Comparison of ENCODE assay signal across 20 mouse cellular contexts in genomic region chr9:99619688-99620087, GRCm38 (mm10). TPM values are rescaled to one million over a fixed set of nuclear protein-coding genes. Genes with fewer than 3 reads are reported as not detected.
DNase-seq lines count a peak whose midpoint lies in the region.
"Had no signal": no experiment of that assay in that cellular context is flagged by ENCODE, and none has a peak within 500 bp of the region (broad histone marks: within the 10 kb centered on the region; RNA-seq: fewer than 3 reads in every experiment).

No protein-coding gene starts in this region.

- peak; percentile 30 for DNase-seq in heart, adult 11 months
- DNase-seq in heart, adult 9 months (ENCODE audit: low spot score in 2 of 2), result no peak
- DNase-seq in right cerebral cortex, adult 2 months (ENCODE audit: low spot score in 2 of 2), result peak; percentile 24 to 40
- DNase-seq in right cerebral cortex, postnatal 25 days, result no peak
- peak; percentile 48 for DNase-seq in NIH3T3 (ENCODE audit: low read depth)
- DNase-seq in gastrocnemius, adult 18-20 months (ENCODE audit: low spot score), result no peak
- no peak for DNase-seq in lung, postnatal 10 days
- DNase-seq: adrenal gland, adult 8-10 months; adrenal gland, postnatal 25 days; cerebellum, adult 18-20 months; cerebellum, adult 9-10 months; cerebellum, postnatal 14 days; gastrocnemius, postnatal 25 days; heart, postnatal 14 days; heart, postnatal 4 days; kidney, adult 18-20 months had no signal

RNA-seq across cellular contexts. Expression of gene A4gnt, which starts 7.4 kb away (rescaled TPM):
- not detected for total RNA-seq in gastrocnemius, adult 18-20 months (2021)
- total RNA-seq: adrenal gland, adult 8-10 months; adrenal gland, postnatal 25 days; ES-E14; gastrocnemius, adult 8-10 months; gastrocnemius, postnatal 25 days; heart, adult 8-10 months; heart, postnatal 14 days; heart, postnatal 4 days; hindbrain, postnatal 0 days had no signal

RNA-seq across cellular contexts. Expression of gene Dzip1l, which starts 9.6 kb away (rescaled TPM):
- total RNA-seq in gastrocnemius, adult 18-20 months (2021), result 1 to 10 TPM in 1 of 2 experiments, under 1 TPM in 1; 0.75 to 1.6 TPM

RNA-seq across cellular contexts. Expression of gene Dbr1, which starts 44.1 kb away (rescaled TPM):
- 1 to 10 TPM; 3.9 to 4.6 TPM for total RNA-seq in gastrocnemius, adult 18-20 months (2021)

RNA-seq across cellular contexts. Expression of gene Armc8, which starts 51.0 kb away (rescaled TPM):
- total RNA-seq in gastrocnemius, adult 18-20 months (2021), result 10 to 100 TPM; 22.6 to 24.1 TPM

Comparison
In these comparisons a context has a peak if more than half of its experiments do, and no peak if none do; other contexts are left out.
1. DNase-seq: peak in heart, adult 11 months (single experiment), right cerebral cortex, adult 2 months (2 of 2) and NIH3T3 (single experiment); none in heart, adult 9 months (0 of 2), right cerebral cortex, postnatal 25 days (single experiment), gastrocnemius, adult 18-20 months (single experiment) and lung, postnatal 10 days (single experiment).